Mouse (Mus musculus) brain, embryonic 14.5 days (tissue): ENCODE data around the gene Il1rap.

Source experiments
- CTCF ChIP-seq: fragments of 200-500 bp; IDR thresholded peaks from 2 replicates; pipeline ENCODE4 v1.5.1; 2012; ENCODE audit warnings: inconsistent platforms, mild to moderate bottlenecking, moderate library complexity, borderline replicate concordance; ENCODE audit not compliant: insufficient read depth, insufficient read length; ENCODE audit errors: extremely low read depth
- POLR2A ChIP-seq: fragments of 200-500 bp; IDR thresholded peaks from 2 replicates; pipeline ENCODE4 v1.6.1; 2012; ENCODE audit warnings: mild to moderate bottlenecking, inconsistent platforms, borderline replicate concordance; ENCODE audit not compliant: poor library complexity, insufficient read depth, insufficient read length, severe bottlenecking; ENCODE audit errors: extremely low read depth

GRCm38 (mm10) chr16:26569387-26569978 is 12.0 kb upstream of the Il1rap start:
- TF ChIP-seq POLR2A (no peak), CTCF (no peak)
